Mouse (Mus musculus) bone marrow macrophage, adult 2 months (primary cell): Measurements from ENCODE around the gene 6030452D12Rik.

Source experiments
- CTCF ChIP-seq: IDR thresholded peaks from 2 replicates; pipeline ENCODE4 v1.5.1; 2012; ENCODE audit warnings: low read depth, mild to moderate bottlenecking, low read length, moderate library complexity
- POLR2A ChIP-seq: IDR thresholded peaks from 2 replicates; pipeline ENCODE4 v1.6.1; 2012; ENCODE audit warnings: mild to moderate bottlenecking, low read depth, low read length, borderline replicate concordance

DNA sequence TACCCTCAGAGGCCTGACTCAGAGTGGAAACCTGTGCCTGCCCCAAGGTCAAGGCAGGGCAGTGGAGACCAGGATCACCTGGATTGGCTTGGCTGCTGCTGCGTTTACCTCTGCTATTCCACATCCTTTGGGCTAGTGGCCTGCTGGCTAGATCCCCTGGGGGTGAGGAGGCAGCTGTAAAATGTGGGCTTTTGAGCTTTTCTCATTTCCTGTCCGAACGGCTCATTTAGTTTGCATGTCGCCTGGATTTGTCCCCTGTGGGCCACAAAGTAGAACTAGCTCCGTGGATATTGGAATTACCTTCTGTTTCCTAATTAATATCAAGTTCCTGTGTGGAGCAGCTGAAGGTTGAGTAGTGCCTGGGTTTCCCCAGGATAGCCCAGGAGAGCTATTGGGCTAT lies 38.9 kb downstream of the 6030452D12Rik start:
- TF ChIP-seq POLR2A (no peak), CTCF (no peak)
